Mouse (Mus musculus): ENCODE results near the gene Nxt2. TPM values are rescaled to one million over a fixed set of nuclear protein-coding genes. Genes with fewer than 3 reads are reported as not detected.

The Nxt2 gene
- polyA plus RNA-seq, 1 experiment from 2014 or later = 20.4 TPM

DNA sequence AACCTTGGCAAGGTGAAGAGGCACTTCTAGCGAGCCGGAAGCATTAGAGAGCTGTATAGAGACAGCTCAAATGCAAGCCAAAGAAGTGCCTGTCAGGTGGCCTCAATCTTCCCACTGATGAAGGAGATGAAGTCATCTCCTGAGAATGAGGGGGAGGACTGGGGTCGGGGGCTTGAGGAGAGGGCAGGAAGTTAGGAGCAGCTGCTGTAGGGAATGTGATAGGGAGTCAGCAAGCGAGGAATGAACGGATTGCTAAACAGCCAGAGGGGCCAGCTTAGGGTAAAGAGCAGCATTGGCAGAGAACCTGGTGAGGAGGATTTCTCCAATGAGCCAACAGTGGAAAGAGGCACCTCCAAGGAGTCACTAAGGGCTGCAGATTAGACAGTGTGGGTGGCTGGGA, 59.3 kb downstream of the Nxt2 start:
- WGBS = 63% methylated on average over 5 of the region's 5 CpGs
- Histone ChIP-seq H3K4me3 (replicated peaks; ENCODE audit: low read length) (no peak overlapping the region), H3K9ac (no peak overlapping the region), H3K27me3 (ENCODE audit: control insufficient read depth, insufficient read depth, low read length) (peaks cover 12% of the 10 kb centered on the region; the same call in 1 of the 2 replicates), H3K4me2 (replicated peaks) (no peak overlapping the region), H3K27ac (no peak overlapping the region), H3K36me3 (replicated peaks; ENCODE audit: control insufficient read depth, insufficient read depth) (no peaks in the 10 kb centered on the region), H3K9me3 (ENCODE audit: control insufficient read depth, low read length) (no peaks in the 10 kb centered on the region), H3K4me1 (replicated peaks; ENCODE audit: control insufficient read depth, insufficient read depth, low read length) (no peaks in the 10 kb centered on the region)
- ATAC-seq (ENCODE audit: low FRiP score) = no peak
- DNase-seq (ENCODE audit: low spot score) = no peak

Other genes with a start within 250 kb of the Nxt2 start
- 0.18 and 0.36 TPM in 2 replicates for gene Gucy2f, start 29.8 kb upstream of the Nxt2 start, polyA plus RNA-seq (2014; fragmentation: Nextera tagmentation; extraction: Ambion mirVana)
- 33.0 and 33.8 TPM in 2 replicates for gene Kcne1l, start 79.5 kb downstream of the Nxt2 start, polyA plus RNA-seq (2014; fragmentation: Nextera tagmentation; extraction: Ambion mirVana)
- gene Acsl4, start 163.8 kb downstream of the Nxt2 start, polyA plus RNA-seq (2014; fragmentation: Nextera tagmentation; extraction: Ambion mirVana) = 31.4 and 39.8 TPM in 2 replicates

Data from hindbrain, embryonic 14.5 days (tissue).